Mouse (Mus musculus): ENCODE data around the gene Pcdh15.
A peak's percentile ranks its signal among the peaks of the same experiment; 100 is the strongest.

The Pcdh15 gene

DNA sequence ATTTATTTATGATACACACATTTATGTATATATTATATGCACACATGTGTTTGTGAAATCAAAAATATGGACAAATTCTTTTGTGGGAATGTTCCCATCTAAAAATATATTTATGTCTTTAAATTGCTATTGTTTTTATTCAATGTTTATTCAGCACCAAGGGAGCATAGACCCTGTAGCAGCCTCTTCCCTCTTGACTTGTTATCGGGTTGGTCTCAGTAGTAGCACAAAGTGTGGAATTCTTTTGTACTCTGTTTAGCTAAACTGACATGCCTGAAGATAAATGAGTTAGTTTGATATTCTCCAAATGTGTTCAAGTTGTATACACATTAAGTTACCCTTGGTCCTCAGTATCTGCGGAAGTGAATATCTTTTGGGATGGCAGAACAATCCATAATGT lies 848.7 kb downstream of the Pcdh15 start:
- DNase-seq (ENCODE audit: low spot score in 2 of 2) = no peak

DNA sequence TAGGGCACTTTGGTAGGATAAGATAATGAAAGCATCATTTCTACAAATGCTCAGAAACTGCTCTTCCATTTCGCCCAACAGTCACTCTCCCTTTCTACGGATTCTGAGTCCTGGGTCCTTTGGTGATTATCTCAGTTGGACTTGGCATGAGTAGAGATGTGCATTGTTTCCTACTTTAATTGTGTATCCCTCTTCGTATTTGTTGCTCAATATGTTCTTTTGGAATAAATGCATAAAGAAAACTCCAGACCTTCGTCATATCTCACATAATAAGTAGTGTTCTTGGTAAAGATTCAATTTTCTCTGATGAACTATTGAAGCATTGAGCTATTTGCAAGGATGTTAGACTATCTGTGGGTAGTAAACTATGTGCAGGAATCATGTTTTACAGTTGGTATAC lies 854.2 kb downstream of the Pcdh15 start:
- no peak for DNase-seq (ENCODE audit: low spot score in 2 of 2)

DNA sequence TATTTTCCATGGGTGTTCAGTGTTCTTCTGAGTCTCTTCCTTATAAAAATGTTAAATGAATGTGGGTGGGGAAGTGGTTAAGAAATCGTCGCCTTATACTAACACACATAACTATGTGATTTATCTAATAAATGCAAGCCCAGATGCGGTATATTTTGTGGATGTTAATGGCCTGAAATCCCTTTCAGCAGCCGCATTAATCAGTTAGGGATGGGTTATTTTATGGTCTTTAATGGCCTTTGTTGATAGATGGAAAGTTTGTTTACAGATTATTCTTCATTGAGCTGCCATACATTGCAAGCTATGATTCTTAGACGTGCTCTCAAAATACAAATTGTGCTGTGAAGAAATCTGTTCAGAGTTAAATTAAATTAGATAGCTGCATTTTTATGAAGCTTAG lies 884.9 kb downstream of the Pcdh15 start:
- DNase-seq (ENCODE audit: low spot score in 2 of 2) = no peak

DNA sequence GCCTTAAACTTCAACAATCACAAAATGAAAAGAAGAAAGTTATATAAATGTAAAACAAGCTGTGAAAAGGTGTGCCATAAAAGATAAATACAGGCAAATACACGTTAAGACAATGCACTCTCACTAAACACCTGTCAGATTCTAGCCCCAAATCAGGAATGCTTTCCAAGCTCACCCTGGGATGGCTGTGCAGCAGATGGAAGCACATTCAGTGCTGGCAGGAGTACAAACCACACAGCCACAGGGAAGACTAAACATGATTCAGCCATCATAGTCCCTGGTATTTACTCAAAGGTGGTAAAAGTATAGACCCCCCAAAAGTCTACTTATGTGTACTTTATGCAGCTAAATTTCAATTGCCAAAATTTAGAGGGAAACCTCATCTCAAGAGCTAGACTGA lies 909.7 kb downstream of the Pcdh15 start:
- no peak for DNase-seq (ENCODE audit: low spot score in 2 of 2)

DNA sequence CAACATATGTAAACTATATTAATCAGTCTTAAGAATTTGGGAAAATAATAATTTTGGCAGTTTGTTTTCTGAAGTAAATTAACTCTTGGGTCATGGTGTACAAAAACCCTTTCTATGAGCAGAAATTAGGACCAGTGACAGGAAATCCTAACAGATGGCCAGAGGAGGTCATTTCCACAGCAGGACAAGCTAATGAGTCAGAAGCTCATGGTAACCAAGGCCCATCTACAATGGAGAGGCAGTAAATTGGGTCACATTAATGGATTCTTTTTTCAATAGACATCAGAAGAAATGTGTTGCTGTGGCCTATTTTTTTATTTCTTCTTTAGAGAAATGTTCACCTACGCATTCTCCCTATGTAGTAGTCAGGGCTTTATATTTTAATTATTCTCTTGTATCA lies 923.9 kb downstream of the Pcdh15 start:
- no peak for DNase-seq (ENCODE audit: low spot score in 2 of 2)

DNA sequence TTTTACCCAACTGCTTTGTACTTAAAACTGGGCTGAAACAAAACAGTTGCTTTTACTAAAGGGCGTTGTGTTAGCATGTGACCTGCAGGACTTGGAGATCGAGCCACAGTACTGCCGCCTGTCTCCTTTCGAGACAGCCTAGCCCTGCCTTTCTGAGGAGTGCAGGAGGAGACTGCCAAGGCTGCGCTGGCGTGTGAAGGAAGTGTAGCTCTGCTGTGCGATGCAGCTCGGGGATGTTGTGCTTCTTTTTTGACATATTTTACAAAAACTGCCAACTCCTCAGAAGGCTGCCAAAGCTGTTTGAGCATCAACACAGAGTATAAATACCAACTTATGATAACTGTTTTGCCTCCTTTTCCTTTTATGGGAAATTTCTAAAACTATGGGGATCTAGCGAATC lies 953.9 kb downstream of the Pcdh15 start:
- peak in 1 of 2 experiments; percentile 21 for DNase-seq (ENCODE audit: low spot score in 2 of 2)

DNA sequence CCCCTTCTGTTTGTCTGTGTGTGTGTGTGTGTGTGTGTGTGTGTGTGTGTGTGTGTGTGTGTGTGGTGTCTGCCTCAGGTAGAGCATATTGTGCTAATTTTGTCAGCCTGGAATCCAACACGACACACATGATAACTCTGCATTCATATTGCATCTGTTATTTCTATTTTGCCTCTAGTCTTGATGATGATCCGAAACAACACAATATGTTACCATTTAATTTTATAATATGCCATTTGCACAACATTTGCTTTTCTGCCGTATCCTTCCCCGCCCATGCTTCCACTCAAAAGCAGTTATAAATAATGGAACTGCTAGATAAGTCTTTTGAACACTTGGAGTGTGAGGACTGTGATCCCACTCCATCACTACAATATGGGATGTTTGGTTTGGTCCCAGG lies 987.5 kb downstream of the Pcdh15 start:
- no peak for DNase-seq (ENCODE audit: low spot score in 2 of 2)

DNA sequence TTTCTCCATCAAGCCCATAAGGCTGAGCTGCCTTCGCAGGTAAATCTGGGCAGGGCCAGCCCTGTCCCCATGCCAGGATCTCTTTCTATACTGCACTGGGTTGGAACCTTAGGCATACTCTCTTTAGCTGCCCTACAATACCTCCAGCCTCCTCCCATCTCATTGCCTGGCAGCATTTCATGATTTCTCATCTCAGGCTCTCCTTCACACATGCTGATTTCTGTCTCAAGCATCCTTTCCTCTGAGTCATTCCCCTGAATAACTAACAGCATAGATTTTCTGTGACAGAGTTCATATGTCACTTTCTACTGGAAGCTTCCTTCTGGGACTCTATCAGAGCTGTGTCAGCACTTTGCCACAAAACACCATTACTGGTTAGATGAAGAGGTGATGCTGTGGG lies 999.2 kb downstream of the Pcdh15 start:
- DNase-seq (ENCODE audit: low spot score in 2 of 2) = no peak

DNA sequence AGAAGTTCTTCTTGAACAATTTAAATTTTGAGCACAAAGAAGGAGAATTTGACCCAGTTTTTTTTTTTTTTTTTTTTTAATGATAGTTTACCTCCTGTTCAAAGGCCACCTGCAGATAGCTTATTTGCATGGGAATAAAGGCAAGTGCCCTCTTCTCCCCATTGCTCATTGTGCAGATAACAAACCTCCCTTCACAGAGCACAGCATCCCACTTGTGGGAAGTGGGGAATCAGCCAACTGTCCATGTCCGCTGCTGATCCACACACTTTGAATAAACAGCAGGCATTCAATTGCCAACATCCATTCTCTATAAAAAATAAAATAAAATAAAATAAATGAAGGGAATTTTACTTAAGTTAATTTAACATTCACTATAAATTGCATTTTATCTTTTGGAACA lies 1015.0 kb downstream of the Pcdh15 start:
- DNase-seq (ENCODE audit: low spot score in 2 of 2) = no peak

DNA sequence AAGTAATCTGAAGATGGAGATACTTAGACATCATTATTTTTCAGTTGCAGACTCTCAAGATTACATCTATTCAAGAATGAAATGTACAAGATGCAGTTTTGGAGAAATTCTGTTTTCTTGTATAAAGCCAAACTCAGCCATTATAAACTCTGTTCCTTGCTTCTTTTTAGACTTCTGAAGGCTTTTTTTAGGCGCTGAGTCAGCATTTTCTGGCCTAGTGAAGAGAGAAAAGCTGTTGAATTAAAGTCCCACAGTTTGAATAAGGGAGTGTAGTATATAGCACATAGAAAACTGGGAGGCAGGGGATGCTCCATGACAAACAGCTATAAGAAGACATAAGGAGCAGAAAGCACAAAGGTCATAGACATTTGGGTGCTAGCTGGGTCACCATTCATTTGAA lies 1017.7 kb downstream of the Pcdh15 start:
- DNase-seq (ENCODE audit: low spot score in 2 of 2) = no peak

DNA sequence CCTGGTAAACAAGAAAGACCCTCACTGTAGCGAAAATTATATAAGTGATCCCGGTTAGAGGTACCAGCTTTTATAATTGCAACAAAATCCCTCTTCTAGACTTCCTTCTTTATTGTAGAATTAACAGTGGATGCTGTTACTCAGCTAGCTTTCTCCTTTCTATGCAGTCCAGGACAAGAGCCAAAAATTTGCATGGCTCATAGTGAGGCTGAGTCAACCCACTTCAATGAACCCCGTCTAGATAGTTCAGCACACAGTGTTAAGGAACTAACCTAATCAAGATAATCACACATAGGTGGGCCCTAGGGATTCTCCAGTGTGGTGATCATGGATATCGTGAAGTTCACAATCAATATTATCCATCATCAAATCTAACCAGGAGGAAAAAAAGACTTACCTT lies 1024.3 kb downstream of the Pcdh15 start:
- no peak for DNase-seq (ENCODE audit: low spot score in 2 of 2)

DNA sequence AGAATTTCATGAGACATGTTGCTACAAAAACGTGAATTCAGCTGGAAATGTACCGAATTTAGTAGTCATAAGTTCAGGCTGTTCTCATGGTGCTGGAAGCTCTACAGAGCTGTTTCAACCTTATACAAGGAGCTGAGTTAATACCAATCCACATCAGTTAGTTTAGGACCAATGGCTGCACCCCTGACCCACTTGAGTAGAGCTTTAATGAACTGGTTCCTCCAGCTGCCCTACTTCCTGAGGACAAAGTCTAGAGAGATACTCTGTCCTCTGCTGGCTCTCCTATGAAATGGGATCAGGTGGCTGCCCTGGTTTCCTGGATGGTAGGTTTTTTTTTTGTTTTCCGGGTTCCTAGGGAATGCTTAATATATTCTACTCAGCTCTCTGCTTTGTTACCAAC lies 1030.0 kb downstream of the Pcdh15 start:
- no peak for DNase-seq (ENCODE audit: low spot score in 2 of 2)

DNA sequence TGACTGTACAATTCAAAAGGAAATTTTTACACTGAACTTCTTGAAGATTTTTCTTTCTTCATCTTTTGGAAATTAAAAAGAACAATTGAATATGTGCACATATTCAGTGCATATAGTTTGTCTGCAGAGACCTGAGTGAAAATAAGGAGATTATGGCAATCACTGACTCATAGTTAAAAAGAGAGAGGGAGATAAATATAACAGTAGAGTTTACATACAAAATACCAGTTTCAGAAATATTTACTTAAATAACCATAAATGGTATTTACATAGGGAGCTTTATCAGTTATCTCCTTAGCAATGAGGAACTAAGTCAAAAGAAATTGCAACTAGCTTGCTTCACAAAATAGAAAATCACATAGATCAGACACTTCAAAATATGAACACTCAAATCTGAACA lies 1030.5 kb downstream of the Pcdh15 start:
- no peak for DNase-seq (ENCODE audit: low spot score in 2 of 2)

DNA sequence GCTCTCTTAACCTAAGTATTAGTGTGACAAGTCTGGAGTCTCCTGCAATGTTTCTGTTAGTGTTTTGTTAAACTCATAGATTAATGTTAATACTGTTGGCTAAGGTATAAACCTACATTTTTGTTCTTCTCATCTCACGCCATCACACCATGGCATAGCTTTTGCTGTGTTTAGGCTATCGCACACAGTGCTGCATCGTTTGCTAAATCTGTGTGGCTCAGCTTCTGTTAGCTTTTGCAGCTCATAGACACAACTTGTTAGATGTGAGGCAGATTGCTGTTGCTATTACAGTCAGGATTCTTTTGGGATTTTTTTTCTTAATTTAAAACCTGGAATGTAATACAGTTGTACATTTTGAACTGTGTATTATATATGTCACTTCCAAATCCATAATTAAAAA lies 1031.7 kb downstream of the Pcdh15 start:
- no peak for DNase-seq (ENCODE audit: low spot score in 2 of 2)

DNA sequence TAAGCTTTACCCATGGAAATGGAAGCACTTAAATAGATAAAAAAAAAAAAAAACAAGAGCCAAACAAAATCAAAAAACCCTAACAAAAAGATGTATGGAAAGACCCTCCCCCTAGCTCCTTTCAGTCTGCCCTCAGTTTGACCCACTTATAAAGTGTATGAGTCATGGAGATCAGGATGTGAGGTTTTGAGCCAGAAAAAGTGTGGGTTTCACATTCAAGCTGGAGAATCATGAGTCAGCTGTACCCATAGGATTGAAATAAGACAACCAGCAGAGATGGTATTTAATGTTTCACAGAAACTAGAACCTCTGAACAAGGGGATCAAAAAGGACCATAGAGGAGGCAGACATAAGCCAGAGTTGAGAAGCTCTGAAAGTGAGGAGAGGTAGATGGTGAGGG lies 1048.8 kb downstream of the Pcdh15 start:
- DNase-seq (ENCODE audit: low spot score in 2 of 2) = no peak

DNA sequence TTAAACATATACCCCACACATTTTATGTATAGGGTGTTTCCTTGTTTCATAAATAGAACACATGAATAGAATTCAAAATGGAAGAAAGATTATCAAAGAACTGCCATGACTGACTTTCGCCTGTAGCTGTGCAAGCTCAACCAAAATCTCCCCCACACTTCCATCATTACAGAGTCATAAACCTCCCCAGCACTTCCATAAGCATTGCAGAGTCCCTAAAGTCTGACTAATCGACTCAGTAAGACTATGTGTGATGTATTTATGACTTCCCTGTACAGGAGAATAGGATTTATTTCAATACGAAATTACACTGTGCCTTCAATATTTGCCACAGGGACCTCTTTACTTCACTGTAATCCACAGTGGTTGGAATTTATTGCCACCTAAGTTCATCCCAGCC lies 1082.8 kb downstream of the Pcdh15 start:
- DNase-seq (ENCODE audit: low spot score in 2 of 2) = no peak

DNA sequence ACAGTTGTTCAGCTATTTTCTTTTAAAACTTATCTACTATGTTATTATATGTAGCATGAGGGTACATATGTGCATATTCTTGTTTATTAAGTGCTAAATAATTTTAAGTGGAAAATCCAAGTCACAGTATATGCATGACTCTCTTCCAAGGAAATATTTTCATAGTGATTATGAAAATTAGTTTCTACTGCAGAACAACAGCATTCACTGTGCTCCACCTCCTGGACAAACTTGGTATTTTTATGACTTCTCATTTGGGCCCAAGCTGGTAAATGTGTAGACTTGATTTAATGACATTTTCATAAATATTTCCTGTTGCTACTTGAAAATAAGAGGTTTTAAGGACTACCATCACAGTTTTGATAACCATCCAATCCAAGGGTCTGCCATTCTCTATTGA lies 1104.5 kb downstream of the Pcdh15 start:
- DNase-seq (ENCODE audit: low spot score in 2 of 2) = peak in 1 of 2 experiments; percentile 15

DNA sequence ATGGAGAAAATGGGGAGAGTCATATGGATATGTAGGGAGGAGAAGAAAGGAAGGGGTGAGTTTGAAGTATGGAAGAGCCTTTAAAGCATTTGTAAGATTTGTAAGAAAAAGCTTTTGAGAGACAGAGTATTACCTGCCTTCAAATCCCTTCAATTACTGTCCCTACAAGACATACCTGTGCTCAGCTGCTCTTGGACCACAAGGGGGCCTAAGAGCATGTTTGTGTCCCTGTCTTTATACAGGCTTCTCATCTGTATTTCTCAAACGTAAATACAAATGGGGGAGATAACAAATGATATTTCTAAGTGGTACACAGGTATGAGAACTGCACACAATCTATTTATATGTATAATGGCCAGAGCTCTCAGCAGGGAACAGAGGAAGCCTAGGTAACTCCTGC lies 1118.1 kb downstream of the Pcdh15 start:
- DNase-seq (ENCODE audit: low spot score in 2 of 2) = no peak

DNA sequence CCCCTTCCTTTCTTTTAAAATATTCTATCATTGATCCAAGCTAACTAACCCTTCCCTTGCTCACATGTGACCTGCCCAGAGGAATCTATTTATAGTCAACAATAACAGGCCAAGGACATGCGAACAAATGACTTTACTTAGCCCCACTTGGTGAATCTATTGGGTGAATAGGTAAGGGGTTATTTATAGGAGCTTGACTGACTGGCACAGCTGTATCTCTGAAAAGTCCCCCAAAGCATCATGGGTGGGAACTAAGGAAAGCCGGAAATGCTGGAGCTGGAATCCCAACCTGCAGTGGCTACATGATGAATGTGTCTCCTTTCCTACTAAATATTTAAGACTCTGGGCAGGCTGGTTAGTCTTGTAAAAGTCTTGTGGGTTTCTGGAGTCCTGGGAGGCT lies 1121.3 kb downstream of the Pcdh15 start:
- no peak for DNase-seq (ENCODE audit: low spot score in 2 of 2)

DNA sequence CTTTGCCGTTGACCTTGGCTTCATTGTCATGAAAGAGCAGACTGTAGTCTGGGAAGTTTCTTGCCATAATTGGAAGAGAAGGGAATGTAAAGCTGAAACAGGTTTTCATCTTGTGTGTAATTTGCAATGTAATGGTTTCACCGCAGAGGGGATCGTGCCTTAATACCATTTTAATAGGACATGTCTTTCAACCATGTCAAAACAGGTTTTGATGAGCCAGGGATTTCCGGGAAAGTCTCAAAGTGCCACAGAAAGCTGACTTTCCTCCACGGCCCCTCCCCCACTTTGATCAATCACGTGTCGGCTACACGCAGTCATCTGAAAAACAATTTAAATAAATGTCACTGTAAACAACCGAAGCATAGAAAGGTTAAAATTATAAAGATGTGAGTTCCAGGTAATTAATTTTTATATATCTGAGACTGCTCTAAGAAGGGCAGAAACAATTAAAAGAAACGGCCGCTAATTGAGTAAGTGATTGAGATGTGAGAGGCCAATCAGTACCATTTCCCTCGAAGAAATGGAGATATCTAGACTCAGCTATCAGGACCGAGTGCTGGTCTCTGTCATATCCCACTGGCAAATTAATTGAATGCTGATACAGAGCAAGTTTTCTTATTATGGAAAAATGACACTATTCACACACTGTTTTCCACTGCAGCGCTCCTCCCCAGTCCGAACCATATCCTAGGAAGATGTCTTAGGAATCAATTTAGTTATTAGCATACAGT lies 1158.7 kb downstream of the Pcdh15 start:
- DNase-seq (ENCODE audit: low spot score in 2 of 2) = no peak

DNA sequence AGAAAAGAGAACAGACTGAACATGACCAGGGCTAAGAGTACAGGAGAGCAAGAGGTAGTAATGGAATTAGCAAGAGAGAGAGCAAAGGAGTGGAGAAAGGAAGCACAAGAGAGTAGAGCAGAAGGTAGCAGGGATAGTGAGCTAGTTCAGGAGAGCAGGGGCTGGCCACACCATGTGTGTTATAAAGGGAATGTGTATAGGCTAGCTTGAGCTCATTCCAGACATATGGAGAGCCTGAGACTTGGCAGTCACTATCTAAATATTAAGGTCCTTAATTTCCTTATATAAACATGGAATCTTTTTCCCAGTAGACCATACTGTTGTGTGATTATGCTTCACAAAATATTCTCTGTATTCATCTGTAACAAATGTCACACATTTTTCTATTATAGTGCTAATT lies 1159.5 kb downstream of the Pcdh15 start:
- no peak for DNase-seq (ENCODE audit: low spot score in 2 of 2)

DNA sequence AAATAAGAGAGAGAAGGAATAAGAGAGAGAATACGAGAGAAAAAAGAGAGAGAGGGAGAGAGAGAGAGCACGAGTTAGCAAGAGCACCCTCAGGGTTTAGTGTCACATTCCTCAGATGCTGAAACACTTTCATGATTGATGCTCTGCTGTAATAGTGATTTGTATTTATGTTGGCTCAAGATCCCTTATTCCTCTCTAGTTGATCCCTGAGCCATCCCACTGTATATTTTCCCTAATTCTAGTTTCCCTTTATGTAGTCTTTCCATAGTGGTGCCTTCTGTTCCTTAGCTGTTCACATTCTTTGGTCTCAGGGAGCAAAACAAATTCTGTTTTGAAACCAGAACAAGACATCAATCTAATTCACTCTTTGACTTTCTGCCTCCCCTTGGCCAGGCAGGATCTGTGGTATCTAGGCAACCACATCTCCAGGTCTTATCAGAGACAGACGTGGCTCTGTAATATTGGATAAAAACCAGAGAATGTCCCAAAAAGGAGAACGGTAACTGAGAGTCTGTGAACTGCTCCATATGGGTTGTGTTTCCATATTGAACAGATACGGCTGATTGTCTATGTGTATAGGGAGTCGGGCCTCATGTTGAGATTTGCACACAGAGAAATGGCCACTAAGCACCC lies 1170.6 kb downstream of the Pcdh15 start:
- no peak for DNase-seq (ENCODE audit: low spot score in 2 of 2)

DNA sequence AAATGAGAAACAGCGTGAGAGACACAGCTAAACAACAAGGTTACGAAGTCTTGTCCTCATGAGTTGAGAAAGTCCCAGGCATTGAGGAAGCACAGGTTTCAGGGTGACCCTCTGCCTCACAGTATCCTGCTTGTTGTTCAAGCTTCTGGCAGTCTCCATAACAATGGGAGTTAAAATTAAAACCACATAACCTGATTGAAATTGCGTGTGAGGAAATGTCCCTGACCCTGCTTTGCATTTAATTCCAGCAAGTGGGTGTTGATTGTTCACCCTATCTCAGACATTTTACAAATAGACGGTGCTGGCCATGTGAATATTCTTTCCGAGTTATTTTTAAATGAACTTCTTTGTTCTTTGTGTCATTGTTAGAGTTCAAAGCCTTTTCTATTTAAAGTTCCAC lies 1171.8 kb downstream of the Pcdh15 start:
- DNase-seq (ENCODE audit: low spot score in 2 of 2) = no peak

DNA sequence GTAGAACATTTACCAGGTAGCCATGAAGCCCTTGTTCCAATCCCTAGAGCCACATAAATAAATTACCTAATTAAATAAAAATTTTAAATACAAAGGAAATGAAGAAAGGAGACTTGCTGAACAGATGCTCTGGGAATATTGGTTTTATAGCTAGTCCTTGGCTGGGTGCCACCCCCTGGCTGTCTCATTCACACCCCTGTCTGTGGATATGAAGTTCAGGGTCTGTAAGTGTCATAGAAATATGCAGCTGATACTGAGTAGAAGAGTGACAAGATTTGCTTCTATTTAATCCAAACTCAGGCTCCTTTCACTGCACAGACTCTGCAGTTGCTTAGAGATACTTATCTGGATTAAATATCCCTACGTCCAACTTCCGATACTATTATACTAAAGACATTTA lies 1205.0 kb downstream of the Pcdh15 start:
- DNase-seq (ENCODE audit: low spot score in 2 of 2) = no peak

All from frontal cortex, postnatal 25 days (tissue).